Mouse (Mus musculus): ENCODE measurements around the gene Pafah1b1. TPM values are rescaled to one million over a fixed set of nuclear protein-coding genes. Genes with fewer than 3 reads are reported as not detected.

The Pafah1b1 gene
- total RNA-seq, 2 experiments from 2014 or later: 201 to 204 TPM

DNA sequence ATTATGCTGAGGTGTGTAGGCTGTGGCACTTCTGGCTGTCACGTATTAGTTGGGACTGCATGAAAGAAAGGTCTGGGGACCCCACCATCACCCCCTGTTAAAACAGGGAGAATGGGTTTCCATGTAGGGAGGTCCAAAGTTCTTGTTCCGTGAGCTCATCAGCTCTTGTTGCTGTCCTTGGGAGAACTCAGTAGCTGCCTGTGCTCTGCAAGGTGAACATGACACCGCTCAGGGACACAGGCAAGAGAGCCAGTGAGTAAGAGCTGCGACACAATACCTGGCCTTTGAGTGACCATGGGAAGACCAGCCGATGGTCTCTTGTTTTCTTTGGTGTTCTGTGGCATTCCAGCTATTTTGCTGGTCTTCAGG, 58.2 kb downstream of the Pafah1b1 start:
- DNase-seq: no peak
- intact Hi-C loops (cut with DNase I): no loop called here

- DNase-seq: no peak
- intact Hi-C loops (cut with DNase I): no loop called here
These were observed 58.7 kb downstream of the Pafah1b1 start for GRCm38 (mm10) chr11:74665631-74666283.

DNA sequence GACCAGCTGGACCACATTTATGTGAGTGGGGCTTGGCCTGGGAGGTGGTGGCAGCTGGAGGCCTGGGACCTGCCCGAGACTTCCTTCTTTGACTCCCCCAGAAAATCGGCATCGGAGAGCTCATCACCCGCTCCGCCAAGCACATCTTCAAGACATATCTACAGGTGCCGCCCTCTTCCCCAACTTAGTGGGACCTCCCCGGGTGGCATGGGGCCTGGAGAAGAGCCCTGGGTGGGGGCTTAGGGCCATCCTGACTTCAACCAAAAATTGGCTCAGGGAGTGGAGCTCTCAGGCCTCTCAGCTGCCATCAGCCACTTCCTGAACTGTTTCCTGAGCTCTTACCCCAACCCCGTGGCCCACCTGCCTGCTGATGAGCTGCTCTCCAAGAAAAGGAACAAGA, 59.6 kb downstream of the Pafah1b1 start:
- intact Hi-C loops (cut with DNase I): no loop called here
- DNase-seq: no peak

- intact Hi-C loops (cut with DNase I): no loop called here
- DNase-seq: no peak
These were observed 60.2 kb downstream of the Pafah1b1 start for GRCm38 (mm10) chr11:74664279-74664678.

DNA sequence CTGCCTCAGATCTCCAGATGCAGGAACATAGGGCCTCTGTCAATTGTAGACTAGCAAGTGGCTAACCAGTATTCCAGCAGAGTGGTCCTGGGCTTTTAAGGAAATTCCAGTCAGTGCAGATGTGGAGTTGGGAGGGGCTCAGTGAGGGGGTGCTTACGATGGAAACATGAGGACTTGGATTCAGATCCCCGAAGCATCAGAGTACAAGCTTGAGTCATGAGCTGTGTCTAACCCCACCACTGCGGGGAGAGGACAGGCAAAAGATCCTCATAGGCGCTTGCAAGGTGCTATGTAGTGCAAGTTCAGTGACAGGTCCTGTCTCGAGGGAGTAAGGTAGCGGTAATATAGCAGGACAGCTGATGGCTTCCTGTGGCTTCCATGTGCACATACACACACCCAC, 62.2 kb downstream of the Pafah1b1 start:
- DNase-seq: no peak
- intact Hi-C loops (cut with DNase I): no loop called here

DNA sequence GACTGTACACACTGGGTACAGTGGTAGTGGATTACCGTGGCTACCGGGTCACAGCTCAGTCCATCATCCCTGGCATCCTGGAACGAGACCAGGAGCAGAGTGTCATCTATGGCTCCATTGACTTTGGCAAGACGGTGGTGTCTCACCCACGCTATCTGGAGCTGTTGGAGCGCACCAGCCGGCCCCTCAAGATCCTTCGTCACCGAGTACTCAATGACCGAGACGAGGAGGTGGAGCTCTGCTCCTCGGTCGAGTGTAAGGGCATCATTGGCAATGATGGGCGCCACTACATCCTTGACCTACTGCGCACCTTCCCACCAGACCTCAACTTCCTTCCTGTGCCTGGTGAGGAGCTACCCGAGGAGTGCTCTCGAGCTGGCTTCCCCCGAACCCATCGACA, 62.8 kb downstream of the Pafah1b1 start:
- no peak for DNase-seq
- intact Hi-C loops (cut with DNase I): no loop called here

- intact Hi-C loops (cut with DNase I): no loop called here
- DNase-seq: no peak
These were observed 64.1 kb downstream of the Pafah1b1 start for GRCm38 (mm10) chr11:74660336-74660735.

- no peak for DNase-seq
- intact Hi-C loops (cut with DNase I): no loop called here
These were observed 68.5 kb downstream of the Pafah1b1 start for GRCm38 (mm10) chr11:74655941-74656340.

- intact Hi-C loops (cut with DNase I): loop anchor here (5.0 kb wide), 1 partner anchor 114 kb away; no protein-coding TSS in a partner anchor
- DNase-seq: peak in 1 of 2 experiments; percentile 42
These were observed 71.1 kb downstream of the Pafah1b1 start for GRCm38 (mm10) chr11:74653385-74653784.

DNA sequence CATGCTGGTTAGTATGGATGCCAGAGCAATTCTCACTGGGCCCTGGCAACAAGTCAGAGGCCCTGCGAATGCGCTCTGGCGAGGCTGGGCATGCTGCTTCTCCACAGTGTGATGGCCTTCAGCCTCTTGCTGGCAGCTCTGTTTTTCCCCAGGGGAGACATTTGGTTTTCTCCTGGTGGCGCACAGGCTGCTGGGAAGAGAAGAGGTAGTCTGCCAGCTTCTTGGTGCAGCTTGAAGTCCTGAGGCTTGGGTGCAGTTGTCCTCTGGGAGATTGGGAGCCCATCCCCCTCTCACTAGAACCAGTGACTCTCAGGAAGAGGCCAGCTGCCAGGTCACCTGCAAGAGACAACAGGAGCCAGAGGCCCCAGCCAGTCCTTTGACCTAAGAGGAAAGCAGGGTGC, 71.7 kb downstream of the Pafah1b1 start:
- DNase-seq: peak; percentile 44 to 58
- intact Hi-C loops (cut with DNase I): loop anchor here (5.0 kb wide), 1 partner anchor 115 kb away; no protein-coding TSS in a partner anchor

DNA sequence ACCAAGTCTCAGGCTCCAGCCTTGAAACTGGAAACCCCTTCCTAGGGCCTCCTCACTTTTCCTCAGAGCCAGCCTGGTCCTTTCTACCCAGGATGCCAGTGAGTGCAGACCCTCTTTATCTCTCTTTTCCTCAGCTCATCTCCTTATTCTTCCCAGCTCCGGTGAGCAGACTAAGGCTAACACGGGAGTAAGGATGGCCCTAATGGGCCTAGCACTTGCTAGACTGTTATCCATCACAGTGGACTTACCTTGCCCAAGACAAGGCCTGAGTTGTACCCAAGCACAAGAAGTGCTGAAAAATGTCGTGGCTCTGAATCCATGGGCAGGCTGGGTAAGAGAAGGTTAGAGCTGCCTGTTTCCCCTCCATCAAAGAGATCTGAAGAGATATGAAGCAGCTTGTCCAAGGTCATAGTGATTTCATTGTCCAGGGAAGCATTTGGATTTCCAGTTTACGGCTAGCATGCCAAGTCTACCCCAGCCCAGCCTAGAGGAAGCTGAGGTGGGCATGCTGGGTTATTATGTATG, 73.8 kb downstream of the Pafah1b1 start:
- intact Hi-C loops (cut with DNase I): loop anchor here (5.0 kb wide), 1 partner anchor 117 kb away; no protein-coding TSS in a partner anchor
- DNase-seq: no peak

DNA sequence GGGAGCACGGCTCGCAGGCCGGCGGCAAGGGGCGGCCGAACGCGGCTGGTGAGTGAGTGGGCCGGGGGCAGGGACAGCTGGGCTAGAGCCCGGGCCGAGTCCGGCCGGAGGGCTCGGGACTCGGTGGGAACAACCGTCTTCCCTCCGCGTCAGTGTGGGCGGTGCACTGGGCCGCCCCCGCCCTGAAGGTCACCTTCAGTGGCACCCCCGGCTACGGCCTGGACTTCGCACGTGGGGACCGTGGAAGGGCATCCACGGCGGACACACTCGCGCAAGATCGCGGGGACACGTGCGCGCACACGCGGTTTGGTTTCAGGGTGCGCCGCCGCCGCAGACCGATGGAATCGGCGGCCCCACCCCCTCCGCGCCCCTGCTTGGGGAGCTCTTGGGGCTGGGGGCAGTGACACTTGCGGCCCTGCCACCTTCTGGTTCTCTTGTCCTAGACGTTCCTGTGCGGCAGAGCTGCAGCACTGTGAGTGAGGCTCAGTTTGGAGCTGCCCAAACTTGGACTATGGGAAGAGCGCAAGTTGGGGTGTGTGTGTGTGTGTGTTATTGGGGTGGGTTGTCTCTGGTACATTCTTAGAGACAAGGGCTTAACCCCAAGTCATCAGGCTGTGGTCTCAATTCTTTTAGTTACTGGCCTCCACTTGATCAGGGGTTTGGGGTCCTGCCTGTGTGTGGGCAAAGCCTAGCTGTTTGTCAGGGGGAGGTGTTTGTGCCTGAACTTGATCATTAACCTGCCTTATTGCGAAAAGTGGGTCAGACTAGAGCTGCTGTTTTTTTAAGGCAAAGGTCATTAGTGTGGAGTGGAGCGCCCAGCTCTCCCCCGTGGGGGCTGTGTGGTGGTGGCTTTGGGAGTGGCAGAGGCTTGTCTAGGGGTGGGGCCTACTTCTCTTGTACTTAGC, 74.6 kb downstream of the Pafah1b1 start:
- peak; percentile 25 to 26 for DNase-seq
- intact Hi-C loops (cut with DNase I): loop anchor here (1.0 to 5.0 kb wide), 2 partner anchors 73 to 117 kb away; no protein-coding TSS in a partner anchor

DNA sequence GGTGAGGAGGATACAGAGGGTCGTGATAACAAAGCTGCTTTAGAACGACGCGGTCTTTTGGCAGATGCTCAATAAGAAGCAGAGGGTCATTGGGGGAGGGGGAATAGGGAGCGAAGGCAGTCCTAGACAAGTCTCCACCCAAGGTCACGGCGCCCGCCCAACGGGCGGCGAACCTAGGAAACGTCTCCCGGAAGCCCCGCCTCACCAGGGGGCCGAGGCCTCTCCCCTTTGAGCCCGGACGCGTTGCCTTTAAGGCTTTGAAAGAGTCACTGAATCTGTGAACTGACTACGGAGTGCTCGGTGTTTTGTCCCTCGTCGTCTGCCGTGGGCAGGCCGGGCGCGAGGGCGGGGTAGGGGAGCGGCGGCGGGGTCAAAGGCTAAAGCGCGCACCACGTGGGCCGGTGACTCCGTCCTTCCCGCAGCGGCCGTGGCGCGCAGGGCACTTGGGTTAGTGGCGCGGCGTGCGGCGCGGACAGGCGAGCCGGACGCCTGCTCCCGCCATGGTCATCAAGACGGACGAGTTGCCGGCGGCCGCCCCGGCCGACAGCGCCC, 75.3 kb downstream of the Pafah1b1 start, which contains the start of gene Cluh:
Gene Cluh (plus strand): TSS at position 401 of the 552 bp plus-strand sequence.
- intact Hi-C loops (cut with DNase I): loop anchor here (1.0 kb wide), 1 partner anchor 74 kb away; no protein-coding TSS in a partner anchor
- peak; percentile 98 to 99 for DNase-seq

- intact Hi-C loops (cut with DNase I): loop anchor here (1.0 kb wide), 1 partner anchor 75 kb away; no protein-coding TSS in a partner anchor
These were observed 75.8 kb downstream of the Pafah1b1 start for GRCm38 (mm10) chr11:74648676-74649075.

DNA sequence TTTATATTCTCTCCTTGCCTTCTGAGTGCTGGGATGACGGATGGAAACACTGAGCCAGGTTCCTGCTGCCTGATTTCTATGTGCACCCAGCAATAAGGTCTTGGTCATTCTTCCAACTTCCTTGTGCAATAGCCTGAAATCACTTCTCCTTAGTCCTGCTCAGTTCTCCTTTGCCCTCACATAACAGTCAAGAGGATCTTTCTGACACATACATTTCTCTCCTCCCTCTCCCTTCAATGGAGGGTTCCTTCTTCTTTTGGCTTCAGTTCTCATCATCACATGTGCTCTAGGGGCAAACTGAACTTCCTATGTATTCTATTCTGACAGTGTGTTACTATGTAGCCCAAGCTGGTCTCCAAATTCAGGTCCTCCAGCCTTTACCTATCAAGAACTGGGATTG, 76.5 kb downstream of the Pafah1b1 start:
- intact Hi-C loops (cut with DNase I): no loop called here
- DNase-seq: no peak

More at GRCm38 (mm10) chr11:74648676-74649075, 75.8 kb downstream of the Pafah1b1 start:
- no peak for DNase-seq

- intact Hi-C loops (cut with DNase I): no loop called here
These were observed 84.8 kb downstream of the Pafah1b1 start for GRCm38 (mm10) chr11:74639628-74640027.

DNA sequence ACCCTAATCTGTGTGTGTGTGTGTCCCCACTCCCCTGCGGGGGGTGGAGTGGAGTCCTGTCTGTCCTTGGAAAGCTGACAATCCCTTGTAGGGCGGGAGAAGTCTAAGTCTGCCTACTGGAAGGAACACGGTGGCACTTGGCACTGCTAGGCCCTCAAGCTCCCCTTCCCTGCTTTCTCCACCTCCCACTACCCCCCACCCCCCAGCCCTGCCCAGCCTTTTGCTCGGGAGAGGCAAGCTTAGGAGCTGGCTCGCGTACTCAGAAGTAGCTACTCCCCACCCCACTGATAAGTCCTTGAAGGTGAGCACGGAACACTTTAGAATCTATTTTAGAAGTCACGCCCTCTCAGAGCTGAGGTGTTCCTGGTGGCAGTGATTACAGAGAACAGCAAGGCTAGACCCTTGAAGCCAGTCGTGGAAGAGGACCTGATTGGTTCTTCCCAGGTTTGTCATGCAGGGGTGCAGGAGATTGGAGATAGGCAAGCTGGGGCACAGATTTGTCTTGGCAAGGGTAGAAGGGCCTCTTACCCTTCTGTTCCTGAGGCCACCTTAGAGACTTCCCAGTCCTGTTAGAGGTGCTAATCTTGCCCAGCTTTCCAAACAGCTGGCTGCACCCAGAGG, 85.6 kb downstream of the Pafah1b1 start:
- intact Hi-C loops (cut with DNase I): no loop called here
- no peak for DNase-seq

More at GRCm38 (mm10) chr11:74639628-74640027, 84.8 kb downstream of the Pafah1b1 start:
- no peak for DNase-seq

DNA sequence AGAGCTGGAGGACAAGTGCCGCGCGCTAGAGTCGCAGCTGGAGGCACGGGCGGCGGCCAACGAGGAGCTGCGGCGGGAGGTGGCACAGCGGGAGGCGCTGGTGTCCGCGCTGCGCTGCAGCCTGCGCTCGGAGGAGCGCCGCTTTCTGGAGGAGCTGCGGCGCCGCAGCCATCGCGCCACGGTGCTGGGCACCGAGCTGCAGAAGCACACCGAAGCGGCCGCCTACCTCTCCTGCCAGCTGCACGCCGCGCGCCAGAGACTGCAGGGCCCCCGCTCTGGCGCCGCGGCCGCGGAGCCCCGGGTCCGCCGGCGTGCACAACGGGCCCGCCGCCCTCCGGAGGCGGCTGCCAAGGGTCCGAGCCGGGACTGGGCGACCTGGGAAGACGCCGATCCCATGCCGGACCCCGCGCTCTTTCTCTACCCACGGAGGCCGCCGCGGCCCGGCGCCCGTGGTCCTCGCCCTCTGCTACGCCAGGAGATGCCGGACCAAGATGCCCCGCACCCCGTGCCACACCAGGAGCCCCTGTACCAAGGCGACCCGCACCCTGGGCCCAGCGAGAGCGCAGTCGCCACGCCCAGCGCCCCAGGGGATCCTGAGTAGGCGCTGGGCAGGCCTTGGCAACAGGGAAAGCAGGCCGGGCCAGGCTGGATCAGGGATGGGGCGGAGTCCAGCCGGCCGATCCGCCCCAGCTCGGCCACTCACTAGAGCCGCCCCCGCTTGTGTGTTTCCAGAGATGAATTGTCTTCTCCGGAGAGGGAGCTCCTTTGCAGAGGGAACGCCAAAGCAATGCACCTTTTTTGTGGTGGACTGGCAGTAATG, 86.3 kb downstream of the Pafah1b1 start:
- peak; percentile 76 to 86 for DNase-seq
- intact Hi-C loops (cut with DNase I): no loop called here

DNA sequence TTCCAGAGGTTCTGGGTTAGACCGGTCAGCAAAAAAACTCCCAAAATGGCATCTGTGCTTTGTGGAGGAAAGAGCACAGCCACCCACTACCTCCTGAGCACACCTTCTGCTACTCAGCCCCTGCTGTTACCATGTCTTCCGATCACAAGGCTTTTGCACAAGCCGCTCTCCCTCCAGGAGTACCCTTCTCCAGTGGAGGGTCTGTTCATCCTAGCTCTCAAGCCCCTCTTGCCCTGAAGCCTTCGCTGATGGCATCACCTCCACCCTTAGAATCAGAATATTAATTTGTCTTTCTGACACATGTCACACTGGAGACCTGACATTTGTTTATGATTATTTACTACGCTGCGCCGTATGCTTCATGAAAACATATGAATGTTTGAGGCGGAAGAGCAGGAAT, 87.0 kb downstream of the Pafah1b1 start:
- intact Hi-C loops (cut with DNase I): no loop called here
- DNase-seq: no peak

Data from heart, postnatal 36 days (tissue).